Mouse (Mus musculus) liver, embryonic 14.5 days (tissue): ENCODE results near the gene Atm. TPM values are rescaled to one million over a fixed set of nuclear protein-coding genes. Genes with fewer than 3 reads are reported as not detected.
A peak's percentile ranks its signal among the peaks of the same experiment; 100 is the strongest.

Source experiments
- ATAC-seq: fragments of 200-750 bp; cut with Nextera tagmentation; 2 replicates; pipeline ENCODE4 v1.8.0; 2017; ENCODE audit warnings: moderate number of reproducible peaks, mild to moderate bottlenecking, moderate library complexity; ENCODE audit not compliant: insufficient read depth
- DNase-seq, 3 experiments: peaks; one replicate each; pipeline ENCODE4 v3.0.0-alpha.2; 2012 to 2013; ENCODE audit warnings: low read depth in 3 of 3, low spot score in 3 of 3
- H3K27ac ChIP-seq: fragments of 300-500 bp; sonication (generic); 2 replicates; pipeline ENCODE4 v1.5.1; 2014; ENCODE audit warnings: moderate library complexity, mild to moderate bottlenecking, control low read depth, inconsistent platforms
- H3K27me3 ChIP-seq: fragments of 300-500 bp; sonication (generic); 2 replicates; pipeline ENCODE4 v1.6.1; 2014; ENCODE audit warnings: mild to moderate bottlenecking, low read length, moderate library complexity; ENCODE audit not compliant: control insufficient read depth, insufficient read depth
- H3K36me3 ChIP-seq: fragments of 300-500 bp; sonication (generic); replicated peaks from 2 replicates; pipeline ENCODE4 v1.6.1; 2014; ENCODE audit warnings: low read depth; ENCODE audit not compliant: control insufficient read depth, insufficient read depth
- H3K4me1 ChIP-seq, 2 experiments: fragments of 200-500 bp in 1 of 2; fragments of 300-500 bp in 1 of 2; sonication (generic) in 1 of 2; replicated peaks; 2 replicates each; pipeline ENCODE4 v1.6.1; 2012 to 2014; ENCODE audit warnings: antibody characterized with exemption in 1 of 2, inconsistent platforms in 1 of 2, low read length in 1 of 2; ENCODE audit not compliant: control insufficient read depth in 2 of 2, insufficient read depth in 2 of 2
- H3K4me2 ChIP-seq: fragments of 300-500 bp; sonication (generic); 2 replicates; pipeline ENCODE4 v1.6.1; 2014; ENCODE audit warnings: low read depth, mild to moderate bottlenecking, control low read depth, moderate library complexity
- H3K4me3 ChIP-seq, 2 experiments: fragments of 200-500 bp in 1 of 2; fragments of 300-500 bp in 1 of 2; sonication (generic) in 1 of 2; 2 replicates each; pipeline ENCODE4 v1.5.1; 2012 to 2014; ENCODE audit warnings: low read depth in 2 of 2, low read length in 2 of 2, mild to moderate bottlenecking in 2 of 2, control low read depth in 1 of 2, inconsistent platforms in 1 of 2, moderate library complexity in 1 of 2; ENCODE audit not compliant: insufficient read depth in 1 of 2
- H3K9ac ChIP-seq: fragments of 300-500 bp; sonication (generic); replicated peaks from 2 replicates; pipeline ENCODE4 v1.6.1; 2014; ENCODE audit warnings: mild to moderate bottlenecking, control low read depth, moderate library complexity
- H3K9me3 ChIP-seq: fragments of 300-500 bp; sonication (generic); 2 replicates; pipeline ENCODE4 v1.6.1; 2016; ENCODE audit warnings: low read length, mixed read lengths; ENCODE audit not compliant: control insufficient read depth
- CTCF ChIP-seq: IDR thresholded peaks from 2 replicates; pipeline ENCODE4 v1.5.1; 2016; ENCODE audit warnings: antibody characterized with exemption, low read depth, control low read depth
- EP300 ChIP-seq: IDR thresholded peaks from 2 replicates; pipeline ENCODE4 v1.6.1; 2016; ENCODE audit warnings: antibody characterized with exemption, low read depth
- WGBS: fragments of 180-500 bp; shearing (Covaris S2); extraction: QIAGEN DNeasy Blood & Tissue Kit; methylation state at CpG from one replicate; pipeline ENCODE4 v1.1.7; 2014; ENCODE audit not compliant: insufficient replicate concordance; 5-methylcytosine and 5-hydroxymethylcytosine counted together
- polyA plus RNA-seq, 2 experiments: library from polyadenylated mRNA; depleted of rRNA in 1 of 2; stranded (reverse) in 1 of 2; unstranded in 1 of 2; fragments of >200 nt; fragmentation: Nextera tagmentation in 1 of 2; extraction: Ambion mirVana in 1 of 2; gene quantifications; 2 replicates each; pipeline versions ENCODE4 v1.2.1 to v1.2.3; 2012 to 2014

The Atm gene
- polyA plus RNA-seq, 2 experiments, result 2.7 to 3.5 TPM

DNA sequence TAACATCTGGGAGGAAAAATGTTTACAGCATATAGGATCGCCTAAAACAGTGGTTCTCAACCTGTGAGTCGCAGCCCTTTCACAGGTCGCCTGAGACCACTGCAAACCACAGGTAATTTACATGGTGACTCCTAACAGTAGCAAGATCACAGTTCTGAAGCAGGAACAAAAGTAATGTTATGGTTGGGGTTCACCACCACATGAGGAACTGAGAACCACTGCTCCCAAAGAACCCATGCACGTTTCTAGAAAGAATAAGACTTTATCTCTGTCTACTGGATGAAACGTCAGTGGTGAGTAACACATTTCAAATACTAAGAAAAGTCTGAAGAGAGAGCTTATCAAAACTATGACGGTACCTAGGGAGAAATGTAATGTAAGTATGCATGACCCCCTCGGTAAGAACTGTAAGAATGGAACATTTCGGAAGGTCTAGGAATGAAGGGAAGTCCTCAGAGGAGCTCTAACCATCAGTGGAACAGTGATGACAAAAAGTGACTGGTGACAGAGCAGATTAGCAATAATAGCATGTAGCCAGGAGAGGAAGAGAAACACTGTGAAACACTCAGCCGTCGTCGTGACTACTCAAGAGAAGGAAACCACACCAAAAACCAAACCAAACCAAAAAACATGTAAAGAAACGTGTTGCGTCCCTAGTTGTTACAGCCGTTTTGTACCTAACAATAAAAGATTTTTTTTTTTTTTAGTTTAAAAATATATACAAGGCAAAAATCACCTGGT is 100.5 kb downstream of the Atm start:
- TF ChIP-seq CTCF, result no peak
- TF ChIP-seq EP300, result no peak
- DNase-seq (no peak), ATAC-seq (no peak)
- WGBS, result 66% methylated on average over 14 of the region's 14 CpGs
- no peak overlapping the region for H3K27ac ChIP-seq
- H3K4me3 ChIP-seq, result no peak overlapping the region
- no peaks in the 10 kb centered on the region; the same call in 1 of the 2 replicates for H3K36me3 ChIP-seq
- H3K9ac ChIP-seq, result no peak overlapping the region
- H3K4me2 ChIP-seq, result no peak overlapping the region
- no peaks in the 10 kb centered on the region for H3K9me3 ChIP-seq
- H3K4me1 ChIP-seq, result no peaks in the 10 kb centered on the region
- H3K27me3 ChIP-seq, result no peaks in the 10 kb centered on the region

DNA sequence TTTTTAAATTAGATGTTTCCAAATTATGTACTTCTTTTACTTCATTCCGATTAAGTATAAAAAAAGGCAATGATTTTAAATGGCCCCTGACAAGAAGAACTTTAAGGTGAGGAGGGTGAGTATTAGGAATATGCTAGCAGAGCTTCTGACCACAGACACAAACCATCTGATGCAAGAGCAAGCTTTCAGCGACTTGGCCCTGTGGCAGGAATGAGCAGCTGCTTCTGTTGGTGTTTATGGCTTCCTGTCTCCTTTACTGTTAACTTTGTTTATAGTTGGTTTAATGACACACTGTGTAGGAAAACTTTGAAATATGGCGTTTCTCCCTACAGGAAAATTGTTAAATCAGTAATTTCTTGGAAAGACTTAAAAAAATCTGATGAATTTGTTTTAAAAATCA is 108.9 kb downstream of the Atm start:
- no peaks in the 10 kb centered on the region for H3K27me3 ChIP-seq
- H3K4me3 ChIP-seq, result no peak overlapping the region
- peaks cover 3 to 17% of the 10 kb centered on the region in 2 experiments; a peak in 3 of 4 replicates for H3K4me1 ChIP-seq
- WGBS, result 48% methylated on average over 3 of the region's 3 CpGs
- no peak for DNase-seq
- no peak overlapping the region for H3K4me2 ChIP-seq
- TF ChIP-seq EP300 (no peak), CTCF (no peak)
- no peak overlapping the region for H3K9ac ChIP-seq
- H3K9me3 ChIP-seq, result no peaks in the 10 kb centered on the region
- no peak for ATAC-seq
- no peak overlapping the region for H3K27ac ChIP-seq
- no peaks in the 10 kb centered on the region for H3K36me3 ChIP-seq

DNA sequence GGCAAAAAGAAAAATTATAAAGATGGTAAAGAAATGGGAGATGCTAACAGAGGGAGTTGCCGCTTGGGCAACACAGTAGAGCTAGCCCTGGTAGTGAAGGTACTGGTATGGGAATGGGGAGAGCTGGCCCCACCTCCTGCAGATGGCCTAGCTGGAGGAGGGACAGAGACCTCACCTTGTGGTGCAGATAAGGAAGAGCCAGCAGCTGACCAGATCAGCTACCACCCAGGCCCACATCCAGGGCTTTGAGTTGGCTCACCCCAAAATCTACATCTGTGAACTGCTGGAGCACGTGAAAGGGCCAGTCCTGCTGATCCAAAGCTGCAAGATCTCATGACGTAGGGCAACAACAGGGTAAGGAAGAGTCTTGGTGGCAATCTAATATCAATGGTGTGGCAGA is 109.8 kb downstream of the Atm start:
- 62% methylated on average over 3 of the region's 3 CpGs for WGBS
- TF ChIP-seq EP300 (no peak), CTCF (no peak)

DNA sequence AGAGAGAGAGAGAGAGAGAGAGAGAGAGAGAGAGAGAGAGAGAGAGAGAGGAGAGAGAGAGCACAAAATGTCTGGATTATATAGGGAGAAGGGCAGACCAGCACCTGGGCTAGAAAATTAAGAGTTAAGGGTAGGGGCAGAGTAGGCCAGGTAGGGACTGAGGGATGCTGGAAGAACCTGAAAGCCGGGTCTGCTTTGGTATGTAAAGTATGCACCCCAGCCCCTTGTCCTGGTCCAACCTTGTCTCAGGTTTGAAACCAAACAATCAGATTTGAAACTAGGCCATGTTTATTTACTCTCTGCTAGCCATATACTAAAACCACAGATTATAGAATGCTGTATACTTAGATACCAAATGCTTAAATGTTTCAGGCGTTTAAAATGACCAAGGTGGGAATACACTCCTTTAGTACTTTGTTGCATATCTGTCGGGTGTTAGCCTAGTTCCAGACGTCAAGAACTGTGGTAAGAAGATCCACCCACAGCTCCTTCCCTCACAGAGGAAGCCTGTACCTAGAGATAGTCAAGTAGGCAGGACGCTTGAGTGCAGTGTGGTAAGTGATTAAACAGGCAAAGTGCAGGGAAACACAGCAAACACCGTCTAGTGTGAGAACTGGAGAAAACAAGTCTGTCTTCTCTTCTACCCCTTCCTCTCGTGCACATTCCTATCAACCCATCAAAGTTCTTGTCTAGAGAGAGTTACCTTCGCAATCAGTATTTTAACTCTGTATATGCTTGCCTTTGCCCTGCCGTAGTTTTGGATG is 114.2 kb downstream of the Atm start:
- H3K36me3 ChIP-seq, result no peaks in the 10 kb centered on the region
- H3K4me3 ChIP-seq, result peak overlapping the region; percentile 31; a peak in 2 of 4 replicates
- WGBS, result 10% methylated on average over 9 of the region's 9 CpGs
- peak overlapping the region; percentile 85 for H3K27ac ChIP-seq
- TF ChIP-seq EP300 (peak; percentile 85), CTCF (no peak)
- H3K27me3 ChIP-seq, result no peaks in the 10 kb centered on the region
- ATAC-seq (peak; percentile 98), DNase-seq (peak; percentile 65 to 66 (median 66))
- H3K9ac ChIP-seq, result peak overlapping the region; percentile 39
- no peaks in the 10 kb centered on the region for H3K9me3 ChIP-seq
- H3K4me1 ChIP-seq, result peaks cover 5 to 24% of the 10 kb centered on the region in 2 experiments; a peak in 3 of 4 replicates
- peak overlapping the region; percentile 66 for H3K4me2 ChIP-seq

More for the DNA sequence above, 109.8 kb downstream of the Atm start:
- no peaks in the 10 kb centered on the region for H3K9me3 ChIP-seq
- peak; percentile 34; the same call in 1 of the 2 replicates for ATAC-seq
- H3K36me3 ChIP-seq, result no peaks in the 10 kb centered on the region
- H3K4me2 ChIP-seq, result no peak overlapping the region
- H3K9ac ChIP-seq, result no peak overlapping the region
- no peaks in the 10 kb centered on the region for H3K27me3 ChIP-seq
- no peak overlapping the region for H3K4me3 ChIP-seq
- DNase-seq, result no peak
- peaks cover 3 to 24% of the 10 kb centered on the region in 2 experiments; a peak in 3 of 4 replicates for H3K4me1 ChIP-seq
- no peak overlapping the region for H3K27ac ChIP-seq

DNA sequence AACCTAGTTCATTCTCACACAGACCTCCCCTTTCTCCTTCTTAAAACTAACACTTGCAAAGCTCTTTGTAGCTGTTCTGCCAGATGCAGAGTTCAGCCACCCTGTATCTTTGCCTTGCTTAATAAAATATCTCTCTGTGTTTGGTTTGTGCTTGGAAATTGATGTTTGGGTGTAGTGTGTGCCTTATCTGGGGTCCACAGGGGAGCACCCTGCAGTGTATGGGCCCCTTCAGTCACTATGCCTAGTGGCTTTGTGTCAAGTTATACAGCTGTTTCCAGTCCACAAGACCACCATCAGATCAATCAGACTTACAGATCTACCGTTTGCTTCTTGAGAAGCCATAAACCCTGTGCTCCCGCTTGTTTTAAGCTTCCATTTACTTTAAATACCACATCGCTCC is 127.1 kb downstream of the Atm start:
- Histone ChIP-seq H3K9ac (peak overlapping the region; percentile 32; the same call in 1 of the 2 replicates), H3K27me3 (no peaks in the 10 kb centered on the region), H3K36me3 (no peaks in the 10 kb centered on the region), H3K27ac (peak overlapping the region; percentile 14; the same call in 1 of the 2 replicates), H3K9me3 (no peaks in the 10 kb centered on the region), H3K4me3 (no peak overlapping the region), H3K4me2 (peak overlapping the region; percentile 49), H3K4me1 (peaks cover 18 to 33% of the 10 kb centered on the region in 2 experiments)
- TF ChIP-seq CTCF, result no peak
- peak; percentile 51 for TF ChIP-seq EP300
- DNase-seq (peak in 2 of 3 experiments; percentile 16 to 25), ATAC-seq (peak; percentile 88)
- WGBS, result 33% methylated on average over 3 of the region's 3 CpGs
